Mouse (Mus musculus): ENCODE results near the gene Adamts2. TPM values are rescaled to one million over a fixed set of nuclear protein-coding genes. Genes with fewer than 3 reads are reported as not detected.
A peak's percentile ranks its signal among the peaks of the same experiment; 100 is the strongest.

Adamts2 gene
- polyA plus RNA-seq, 1 experiment from 2014 or later = 3.4 TPM

DNA sequence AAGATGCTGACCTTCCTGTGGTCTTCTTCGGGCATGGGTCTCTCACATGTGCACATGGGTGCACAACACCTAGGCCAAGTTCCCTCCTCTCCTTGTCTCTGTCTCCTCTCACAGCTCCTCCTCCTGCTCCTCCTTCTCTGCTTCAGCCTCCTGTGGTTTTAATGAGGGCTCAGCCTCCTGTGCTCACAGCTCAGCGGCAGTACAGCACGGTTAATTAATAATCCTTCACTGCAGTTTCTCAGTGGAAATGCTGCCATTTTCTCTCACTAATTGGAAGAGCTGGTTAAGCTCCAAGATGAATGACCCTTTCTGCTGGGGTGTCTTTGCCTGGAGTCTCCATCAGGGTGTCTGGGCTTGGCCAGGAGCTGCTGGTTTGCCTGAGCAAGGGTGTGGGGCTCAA is 27.0 kb downstream of the Adamts2 start:
- Histone ChIP-seq H3K4me2 (no peak overlapping the region), H3K9ac (no peak overlapping the region), H3K36me3 (no peaks in the 10 kb centered on the region), H3K9me3 (no peaks in the 10 kb centered on the region), H3K4me3 (no peak overlapping the region), H3K27me3 (no peaks in the 10 kb centered on the region), H3K27ac (peak overlapping the region; percentile 49), H3K4me1 (replicated peaks) (peaks cover 24% of the 10 kb centered on the region)
- 47% methylated on average over 3 of the region's 3 CpGs for WGBS
- peak; percentile 69 for ATAC-seq (ENCODE audit: low FRiP score)

GRCm38 (mm10) chr11:50630462-50630861 is 28.6 kb downstream of the Adamts2 start:
- WGBS = 79% methylated on average over 2 of the region's 2 CpGs

DNA sequence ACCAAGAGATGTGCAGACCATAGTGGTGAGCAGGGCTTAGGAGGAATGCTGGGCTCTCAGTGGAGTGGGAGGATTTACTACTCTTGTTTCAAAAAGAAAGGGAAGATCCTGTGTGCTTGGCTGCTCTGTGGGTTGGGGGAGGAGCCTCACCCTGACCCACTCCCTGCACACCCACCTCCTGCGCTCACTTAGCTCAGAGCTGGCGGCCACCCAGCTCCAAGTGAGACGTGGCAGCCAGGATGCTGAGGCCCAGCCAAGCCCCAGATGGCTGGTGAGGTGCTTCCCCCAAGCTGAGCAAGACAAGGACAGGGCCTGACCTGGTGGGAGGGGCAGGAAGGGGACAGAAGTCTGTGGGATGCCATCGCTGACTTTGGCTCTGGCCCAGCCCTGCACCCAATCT is 30.4 kb downstream of the Adamts2 start:
- Histone ChIP-seq H3K9ac (no peak overlapping the region), H3K27ac (no peak overlapping the region), H3K4me2 (no peak overlapping the region), H3K27me3 (no peaks in the 10 kb centered on the region), H3K36me3 (no peaks in the 10 kb centered on the region), H3K4me1 (replicated peaks) (peaks cover 16% of the 10 kb centered on the region), H3K9me3 (no peaks in the 10 kb centered on the region), H3K4me3 (no peak overlapping the region)
- ATAC-seq (ENCODE audit: low FRiP score) = no peak
- 33% methylated on average over 4 of the region's 4 CpGs for WGBS

More at GRCm38 (mm10) chr11:50630462-50630861, 28.6 kb downstream of the Adamts2 start:
- Histone ChIP-seq H3K9me3 (no peaks in the 10 kb centered on the region), H3K27me3 (no peaks in the 10 kb centered on the region), H3K4me1 (replicated peaks) (peaks cover 16% of the 10 kb centered on the region), H3K9ac (no peak overlapping the region), H3K36me3 (no peaks in the 10 kb centered on the region), H3K4me3 (no peak overlapping the region), H3K27ac (no peak overlapping the region), H3K4me2 (no peak overlapping the region)
- ATAC-seq (ENCODE audit: low FRiP score) = no peak

DNA sequence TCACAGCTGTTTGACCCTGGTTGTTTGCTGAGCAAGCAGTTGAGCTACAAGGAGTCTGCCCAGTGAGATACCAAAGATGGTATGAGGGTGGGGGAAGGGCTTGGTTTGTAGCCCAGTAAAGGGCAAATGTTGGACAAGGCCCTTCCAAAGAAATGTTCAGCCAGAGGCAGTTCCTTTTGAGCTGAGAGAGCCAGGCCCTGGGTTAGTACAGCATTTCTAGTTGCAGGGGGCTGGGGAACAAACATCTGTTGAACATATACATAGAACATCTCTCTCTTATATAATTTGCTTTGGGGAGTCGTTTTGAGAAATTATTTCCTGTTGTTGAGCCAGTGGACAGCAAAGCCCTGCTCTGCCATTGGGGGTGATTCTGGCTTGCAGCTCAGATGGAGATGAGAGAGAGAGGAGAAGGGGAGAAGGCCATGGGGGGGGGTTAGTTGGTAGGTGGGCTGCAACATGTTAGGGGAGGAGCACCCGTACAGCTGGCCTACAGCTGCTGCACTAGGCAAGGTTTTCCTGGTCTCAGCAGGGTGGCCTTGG is 33.2 kb downstream of the Adamts2 start:
- Histone ChIP-seq H3K36me3 (no peaks in the 10 kb centered on the region), H3K4me2 (no peak overlapping the region), H3K27me3 (no peaks in the 10 kb centered on the region), H3K27ac (no peak overlapping the region), H3K4me3 (no peak overlapping the region), H3K9me3 (no peaks in the 10 kb centered on the region), H3K4me1 (replicated peaks) (0 out of 2 replicates have a peak, but pooled peaks cover 7% of the 10 kb centered on the region), H3K9ac (no peak overlapping the region)
- no peak for ATAC-seq (ENCODE audit: low FRiP score)
- WGBS = 78% methylated on average over 2 of the region's 2 CpGs

DNA sequence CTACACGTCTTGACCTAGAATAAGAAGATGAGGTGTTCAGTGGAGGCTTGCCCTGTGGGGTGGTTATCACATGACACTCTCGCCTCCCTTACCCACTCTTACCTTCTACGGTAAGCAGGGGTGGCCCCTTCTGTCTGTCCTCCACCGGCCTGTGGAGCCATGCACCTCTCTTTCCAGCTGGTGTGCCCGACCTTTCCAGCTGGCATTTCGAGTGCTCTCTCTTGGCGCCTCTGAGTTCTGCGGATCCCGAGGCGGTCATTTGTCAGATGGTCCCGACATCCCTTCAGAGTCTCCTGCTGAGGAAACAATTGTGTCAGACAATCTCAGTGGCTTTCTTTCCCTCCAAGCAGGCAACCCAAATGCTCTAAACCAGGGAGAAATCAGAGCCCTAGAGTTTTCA is 35.1 kb downstream of the Adamts2 start:
- 87% methylated on average over 11 of the region's 11 CpGs for WGBS
- no peaks in the 10 kb centered on the region for H3K9me3 ChIP-seq
- no peak for ATAC-seq (ENCODE audit: low FRiP score)
- H3K4me1 ChIP-seq (replicated peaks) = 0 out of 2 replicates have a peak, but pooled peaks cover 6% of the 10 kb centered on the region
- H3K27ac ChIP-seq = no peak overlapping the region
- H3K27me3 ChIP-seq = no peaks in the 10 kb centered on the region
- no peaks in the 10 kb centered on the region for H3K36me3 ChIP-seq
- no peak overlapping the region for H3K4me3 ChIP-seq
- no peak overlapping the region for H3K9ac ChIP-seq
- H3K4me2 ChIP-seq = no peak overlapping the region

- H3K4me2 ChIP-seq = no peak overlapping the region
- WGBS = 94% methylated on average over 13 of the region's 13 CpGs
- H3K4me3 ChIP-seq = no peak overlapping the region
- H3K27ac ChIP-seq = no peak overlapping the region
- no peak for ATAC-seq (ENCODE audit: low FRiP score)
- no peak overlapping the region for H3K9ac ChIP-seq
- H3K4me1 ChIP-seq (replicated peaks) = no peaks in the 10 kb centered on the region
- no peaks in the 10 kb centered on the region for H3K9me3 ChIP-seq
- H3K36me3 ChIP-seq = no peaks in the 10 kb centered on the region
- no peaks in the 10 kb centered on the region for H3K27me3 ChIP-seq
Observed at GRCm38 (mm10) chr11:50638197-50638867, 36.4 kb downstream of the Adamts2 start.

DNA sequence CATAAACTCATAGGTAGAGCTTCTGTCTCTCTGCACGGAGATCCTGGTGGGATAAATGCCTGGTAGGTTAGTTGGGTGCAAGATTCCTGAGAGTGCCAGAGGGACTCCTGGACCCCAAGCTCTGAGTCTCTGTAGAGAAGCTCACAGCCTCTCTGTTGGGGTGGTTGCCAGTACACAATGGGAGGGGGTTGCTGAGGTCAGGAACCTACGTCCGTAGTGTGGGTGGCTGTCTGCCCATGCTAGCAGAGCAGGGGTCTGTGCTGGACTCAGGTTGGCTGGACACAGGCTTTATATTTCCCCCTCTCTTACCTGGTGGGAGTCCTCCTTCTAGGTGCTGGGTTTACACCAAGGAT is 37.0 kb downstream of the Adamts2 start:
- Histone ChIP-seq H3K27me3 (no peaks in the 10 kb centered on the region), H3K27ac (no peak overlapping the region), H3K9ac (no peak overlapping the region), H3K4me3 (no peak overlapping the region), H3K4me2 (no peak overlapping the region), H3K36me3 (no peaks in the 10 kb centered on the region), H3K4me1 (replicated peaks) (no peaks in the 10 kb centered on the region), H3K9me3 (no peaks in the 10 kb centered on the region)
- ATAC-seq (ENCODE audit: low FRiP score) = no peak
- WGBS = 81% methylated on average over 3 of the region's 3 CpGs

DNA sequence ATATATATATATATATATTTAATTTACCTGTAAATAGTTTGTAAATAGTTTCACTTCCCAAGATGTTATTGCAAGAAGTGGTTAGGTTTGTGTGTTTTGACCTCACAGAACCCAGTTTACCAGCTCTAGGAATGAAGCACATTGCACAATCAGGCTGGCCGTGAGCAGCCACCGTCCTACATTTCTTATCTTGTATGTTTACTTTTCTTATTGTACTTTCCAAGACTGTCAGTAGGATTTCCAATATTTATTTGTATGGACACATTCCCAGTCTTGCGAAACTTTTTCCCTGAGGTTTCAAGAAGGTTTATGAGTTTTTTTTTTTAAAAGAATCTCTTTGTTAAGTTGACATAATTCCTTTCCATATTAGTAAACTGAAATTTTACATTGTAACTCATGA is 40.7 kb downstream of the Adamts2 start:
- no peak overlapping the region for H3K9ac ChIP-seq
- H3K27me3 ChIP-seq = no peaks in the 10 kb centered on the region
- 91% methylated on average over 3 of the region's 3 CpGs for WGBS
- H3K4me3 ChIP-seq = no peak overlapping the region
- no peak for ATAC-seq (ENCODE audit: low FRiP score)
- H3K9me3 ChIP-seq = 0 out of 2 replicates have a peak, but pooled peaks cover 7% of the 10 kb centered on the region
- no peaks in the 10 kb centered on the region for H3K36me3 ChIP-seq
- H3K27ac ChIP-seq = no peak overlapping the region
- H3K4me2 ChIP-seq = no peak overlapping the region
- H3K4me1 ChIP-seq (replicated peaks) = peaks cover 3% of the 10 kb centered on the region; the same call in 1 of the 2 replicates

GRCm38 (mm10) chr11:50646148-50646547 is 44.3 kb downstream of the Adamts2 start:
- H3K27ac ChIP-seq = no peak overlapping the region
- H3K27me3 ChIP-seq = no peaks in the 10 kb centered on the region
- 65% methylated on average over 4 of the region's 4 CpGs for WGBS
- H3K9me3 ChIP-seq = peaks cover 18% of the 10 kb centered on the region; the same call in 1 of the 2 replicates
- H3K4me2 ChIP-seq = no peak overlapping the region
- no peaks in the 10 kb centered on the region; the same call in 1 of the 2 replicates for H3K36me3 ChIP-seq
- no peak for ATAC-seq (ENCODE audit: low FRiP score)
- no peak overlapping the region for H3K4me3 ChIP-seq
- no peak overlapping the region for H3K9ac ChIP-seq
- peaks cover 3% of the 10 kb centered on the region; the same call in 1 of the 2 replicates for H3K4me1 ChIP-seq (replicated peaks)

- Histone ChIP-seq H3K4me3 (no peak overlapping the region), H3K27me3 (no peaks in the 10 kb centered on the region), H3K4me2 (no peak overlapping the region), H3K9me3 (peaks cover 18% of the 10 kb centered on the region; the same call in 1 of the 2 replicates), H3K4me1 (replicated peaks) (peaks cover 3% of the 10 kb centered on the region; the same call in 1 of the 2 replicates), H3K36me3 (no peaks in the 10 kb centered on the region; the same call in 1 of the 2 replicates), H3K9ac (no peak overlapping the region), H3K27ac (no peak overlapping the region)
- no peak for ATAC-seq (ENCODE audit: low FRiP score)
- 94% methylated on average over 4 of the region's 4 CpGs for WGBS
Observed at GRCm38 (mm10) chr11:50648143-50648807, 46.4 kb downstream of the Adamts2 start.

- H3K27ac ChIP-seq = no peak overlapping the region
- H3K9me3 ChIP-seq = peaks cover 18% of the 10 kb centered on the region; the same call in 1 of the 2 replicates
- no peaks in the 10 kb centered on the region; the same call in 1 of the 2 replicates for H3K36me3 ChIP-seq
- 96% methylated on average over 2 of the region's 2 CpGs for WGBS
- no peak for ATAC-seq (ENCODE audit: low FRiP score)
- H3K4me1 ChIP-seq (replicated peaks) = peaks cover 1% of the 10 kb centered on the region; the same call in 1 of the 2 replicates
- no peak overlapping the region for H3K9ac ChIP-seq
- no peak overlapping the region for H3K4me3 ChIP-seq
- no peaks in the 10 kb centered on the region for H3K27me3 ChIP-seq
- H3K4me2 ChIP-seq = no peak overlapping the region
Observed at GRCm38 (mm10) chr11:50650037-50650436, 48.2 kb downstream of the Adamts2 start.

- no peak overlapping the region for H3K9ac ChIP-seq
- no peak overlapping the region for H3K4me3 ChIP-seq
- WGBS = 84% methylated on average over 9 of the region's 9 CpGs
- no peak overlapping the region for H3K4me2 ChIP-seq
- no peaks in the 10 kb centered on the region for H3K36me3 ChIP-seq
- no peaks in the 10 kb centered on the region for H3K4me1 ChIP-seq (replicated peaks)
- no peak overlapping the region for H3K27ac ChIP-seq
- H3K9me3 ChIP-seq = no peaks in the 10 kb centered on the region
- no peaks in the 10 kb centered on the region for H3K27me3 ChIP-seq
- no peak for ATAC-seq (ENCODE audit: low FRiP score)
Observed at GRCm38 (mm10) chr11:50653746-50654431, 52.0 kb downstream of the Adamts2 start.

All from hindbrain, embryonic 13.5 days (tissue).